Mouse (Mus musculus): Measurements from ENCODE around the gene Coa5. TPM values are rescaled to one million over a fixed set of nuclear protein-coding genes. Genes with fewer than 3 reads are reported as not detected.

Coa5 gene
- polyA plus RNA-seq (2017; shearing (Covaris generic)), result 57.4 TPM

GRCm38 (mm10) chr1:37429366-37430296, at the start of gene Coa5, which contains the start of gene Unc50:
Coa5 (minus strand) TSS chr1:37430103.
Unc50 (plus strand) TSS chr1:37430139.

Other genes with a start within 250 kb of the Coa5 start
- gene Cnga3, start 215.7 kb downstream of the Coa5 start, polyA plus RNA-seq (2017; shearing (Covaris generic)), result not detected
- 22.2 TPM for gene Inpp4a, start 130.2 kb downstream of the Coa5 start, polyA plus RNA-seq (2017; shearing (Covaris generic))
- gene Unc50, start within 50 bp of the Coa5 start, polyA plus RNA-seq (2017; shearing (Covaris generic)), result 97.3 TPM
- gene Mgat4a, start 110.9 kb upstream of the Coa5 start, polyA plus RNA-seq (2017; shearing (Covaris generic)), result 21.6 TPM